Mouse (Mus musculus): ENCODE measurements at regions not wholly inside any gene's neighbourhood (a gene's known extent, or its start where the extent isn't known, plus 50 kb on each side); places are given as distances from the start of the nearest gene placed in this dataset.
A peak's percentile ranks its signal among the peaks of the same experiment; 100 is the strongest.

DNA sequence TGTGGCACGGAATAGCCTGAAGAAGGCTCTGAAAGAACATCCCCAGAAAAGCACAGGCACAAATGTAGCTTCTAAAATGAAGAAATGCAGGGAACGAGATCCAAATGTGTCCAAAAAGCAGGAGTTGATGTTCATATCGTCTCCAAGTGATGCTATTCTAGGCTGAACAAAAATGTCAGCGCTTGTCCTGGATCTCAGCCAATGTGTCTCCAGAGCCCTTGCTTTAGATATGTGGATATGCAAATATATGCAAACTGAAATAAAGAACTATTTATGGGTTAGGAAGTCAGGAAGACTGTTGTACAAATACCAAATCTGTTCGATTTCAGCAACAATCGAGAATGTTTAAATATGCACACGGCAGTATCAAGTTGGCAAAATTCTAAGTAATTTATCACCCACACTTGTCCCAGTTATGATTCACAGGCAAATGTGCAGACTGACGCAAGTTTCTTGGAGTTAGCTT is 320.4 kb downstream of the Synb start:
- peak; percentile 40 for DNase-seq (ENCODE audit: low spot score)

GRCm38 (mm10) chr14:68966758-68967157 is 327.3 kb downstream of the Synb start:
- DNase-seq (ENCODE audit: low spot score) = no peak

DNA sequence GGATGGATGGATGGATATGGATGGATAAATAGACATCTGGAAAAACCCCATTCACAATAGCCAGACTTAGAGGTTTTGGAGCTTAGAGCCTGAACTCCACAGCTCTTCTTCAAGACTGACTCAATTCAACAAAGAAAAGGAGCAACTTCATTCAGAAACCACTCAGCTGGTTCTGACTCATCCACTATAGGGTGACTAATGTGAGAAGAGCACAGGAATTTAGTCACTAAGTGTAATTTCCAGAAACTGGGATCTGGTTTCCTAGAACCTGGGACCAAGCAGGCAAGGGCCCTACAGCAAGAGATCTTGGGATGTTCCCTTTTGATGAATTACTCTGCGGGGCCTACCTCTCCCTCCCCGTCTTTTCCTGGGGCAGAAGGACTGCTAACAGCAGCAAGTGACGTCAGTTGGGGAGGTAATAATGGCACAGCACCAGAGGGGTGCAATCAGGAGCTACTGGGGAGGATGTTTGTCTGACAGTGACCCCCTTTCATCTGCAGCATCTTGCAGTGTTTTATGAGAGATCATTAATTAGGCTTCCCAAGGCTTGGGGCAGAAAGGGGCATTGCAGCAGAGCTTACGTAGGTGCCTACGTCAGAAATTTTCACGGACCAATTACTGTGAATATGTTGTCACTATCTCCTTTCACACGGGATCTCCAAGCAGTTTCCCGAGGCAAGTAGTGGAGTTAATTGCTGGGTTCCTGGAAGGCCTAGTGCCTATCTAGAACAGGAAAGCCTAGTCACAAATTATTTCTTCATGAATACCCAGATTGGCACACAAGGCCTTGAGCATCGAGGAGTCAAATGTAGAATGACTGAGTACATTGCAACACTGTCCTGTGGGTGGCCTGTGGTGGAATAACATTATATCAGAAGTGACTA is 339.3 kb downstream of the Synb start:
- no peak for DNase-seq (ENCODE audit: low spot score)

GRCm38 (mm10) chr14:68945906-68946305 is 348.2 kb downstream of the Synb start:
- no peak for DNase-seq (ENCODE audit: low spot score)

DNA sequence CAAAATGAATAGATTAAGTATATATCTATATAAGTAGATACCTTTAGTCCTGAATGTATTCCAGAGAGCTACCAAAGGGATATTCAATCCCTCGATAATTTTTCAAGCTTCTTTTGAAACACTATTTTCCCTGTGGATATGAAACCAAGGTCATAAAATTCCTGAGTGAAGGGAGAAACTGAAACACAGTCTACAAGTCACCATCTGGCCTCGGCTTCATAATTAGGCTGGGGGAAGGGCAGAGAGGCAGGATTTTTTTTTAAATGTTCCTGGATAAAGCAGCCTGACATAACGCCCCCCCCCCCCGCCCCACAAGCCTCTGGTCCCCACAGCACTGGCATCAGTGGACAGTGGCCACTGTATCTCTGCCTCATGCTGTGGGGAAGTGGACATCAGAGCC is 348.7 kb downstream of the Synb start:
- no peak for DNase-seq (ENCODE audit: low spot score)

DNA sequence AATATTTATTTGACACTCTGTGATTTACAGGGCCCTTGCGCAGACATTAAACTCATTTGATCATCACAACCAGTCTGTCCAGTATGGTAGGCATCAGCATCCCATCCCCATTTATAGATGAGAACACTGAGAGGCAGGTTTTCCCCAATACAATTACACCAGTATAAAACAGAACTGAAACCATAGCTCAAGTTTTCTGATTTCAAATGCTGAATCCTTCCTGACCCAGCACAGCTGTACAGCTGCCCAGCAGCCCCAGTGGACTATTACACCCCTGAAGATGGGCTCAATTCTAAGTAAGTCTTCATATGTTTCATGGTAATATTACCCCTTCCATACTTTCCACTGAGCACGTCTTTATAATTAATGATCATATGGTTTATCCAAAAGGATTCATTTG is 352.3 kb downstream of the Synb start:
- no peak for DNase-seq (ENCODE audit: low spot score)

DNA sequence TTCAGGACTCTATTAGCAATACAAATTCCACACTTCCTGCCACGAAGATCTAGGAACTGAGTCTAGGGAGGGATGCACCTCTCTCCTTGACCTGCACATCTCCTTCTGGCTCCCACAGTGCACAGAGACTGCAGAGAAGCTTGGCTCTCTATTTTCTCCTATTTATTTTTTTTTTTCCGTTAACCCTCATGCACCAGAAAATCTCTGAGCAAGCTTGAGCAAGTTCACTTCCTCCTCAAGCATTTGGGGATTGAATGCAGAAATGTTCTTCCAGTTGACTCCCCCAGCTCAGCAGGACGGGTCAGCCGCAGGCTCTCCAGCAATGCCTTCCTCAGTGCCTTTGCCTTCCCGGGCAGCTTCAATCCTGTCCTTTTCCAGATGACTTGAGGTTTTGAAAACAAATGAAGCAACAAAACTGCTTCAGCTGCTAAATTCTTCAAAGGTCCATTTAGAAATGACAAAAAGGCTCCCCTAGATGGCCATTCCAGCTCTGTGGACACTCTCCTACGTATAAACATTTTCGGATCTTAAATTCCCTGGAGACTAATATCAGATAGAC is 352.9 kb downstream of the Synb start:
- DNase-seq (ENCODE audit: low spot score) = no peak

DNA sequence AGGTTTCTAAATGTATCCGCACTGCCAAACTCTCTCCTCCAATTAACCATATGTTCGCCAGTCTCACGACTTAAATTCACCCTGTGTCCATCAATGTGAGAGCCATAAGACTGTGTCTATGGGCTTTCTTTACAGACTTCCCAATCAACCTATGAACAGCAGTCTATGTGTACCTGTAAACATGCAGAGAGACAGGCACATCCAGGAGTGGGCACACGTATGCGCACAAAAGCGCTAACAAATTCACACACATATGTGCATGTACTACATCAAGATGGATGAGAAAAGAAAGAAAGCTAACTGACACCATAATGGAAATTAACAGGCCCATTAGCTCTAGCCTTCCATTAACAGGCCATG is 358.8 kb downstream of the Synb start:
- DNase-seq (ENCODE audit: low spot score) = no peak

DNA sequence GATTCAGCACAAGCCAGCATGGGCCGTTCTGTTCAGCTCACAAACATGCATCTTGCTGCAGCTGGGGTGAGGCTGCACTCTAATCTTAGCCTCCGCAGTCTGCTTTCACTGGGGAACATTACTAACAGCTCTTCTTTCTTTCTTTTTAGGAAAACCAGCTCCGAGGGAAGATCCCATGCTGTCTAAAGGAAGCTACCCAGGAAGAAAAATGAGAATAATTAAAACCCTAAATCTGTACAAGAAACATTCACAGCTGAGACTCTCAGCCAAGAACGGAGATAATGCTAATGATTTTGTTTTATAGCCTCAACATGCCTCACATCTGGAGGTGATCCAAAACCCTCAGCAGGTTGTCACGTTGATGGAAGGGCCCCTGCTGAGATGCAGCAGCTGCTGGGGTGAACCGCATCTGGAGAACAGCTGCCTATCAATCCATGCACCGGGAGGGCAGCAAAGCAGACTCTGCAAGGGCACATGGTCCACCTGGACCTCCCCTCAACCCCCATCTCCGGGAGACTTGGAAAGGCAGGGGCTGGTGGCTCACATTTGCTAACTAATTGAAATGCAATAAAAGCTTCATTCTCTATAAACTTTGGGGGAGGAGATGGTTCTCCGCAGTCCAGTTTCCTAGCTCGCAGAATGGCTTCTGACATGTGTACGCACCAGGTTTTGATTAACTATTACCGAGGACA is 359.3 kb downstream of the Synb start:
- DNase-seq (ENCODE audit: low spot score) = no peak

DNA sequence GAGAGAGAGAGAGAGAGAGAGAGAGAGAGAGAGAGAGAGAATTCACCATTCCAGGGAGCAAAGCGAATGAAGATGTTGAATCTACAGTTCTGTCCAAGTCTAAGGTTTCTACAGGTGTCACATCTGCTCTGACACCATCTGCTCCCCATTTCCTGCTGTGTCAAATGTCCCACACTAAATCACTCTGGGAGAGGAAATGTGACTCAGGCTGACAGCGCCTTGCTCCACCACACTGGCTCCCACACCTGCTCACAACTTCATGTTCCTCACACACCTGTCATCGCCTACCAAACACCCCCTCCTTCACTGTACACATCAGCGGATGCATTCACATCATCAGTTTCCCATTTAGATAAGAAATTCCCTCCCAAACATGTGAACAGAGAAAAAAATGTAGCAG is 366.3 kb downstream of the Synb start:
- no peak for DNase-seq (ENCODE audit: low spot score)

DNA sequence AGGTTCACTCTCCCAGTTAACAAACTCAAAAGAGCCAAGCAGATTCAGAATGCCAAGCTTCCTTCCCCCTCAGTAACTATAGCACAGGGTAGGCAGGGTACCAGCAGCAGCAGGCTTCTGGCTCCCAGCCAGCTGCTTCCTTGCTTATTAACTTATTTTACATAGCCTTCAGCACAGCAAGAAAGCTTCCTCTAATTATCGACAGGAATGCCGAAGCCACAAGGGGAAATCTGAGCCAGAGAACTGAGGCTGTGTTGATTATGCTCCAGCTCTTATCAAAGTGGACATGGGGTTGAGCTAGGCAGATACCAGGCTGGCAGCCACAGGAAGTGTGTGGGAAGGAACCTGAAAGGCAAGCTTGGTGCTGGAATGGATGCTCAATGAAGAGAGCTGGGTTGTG is 371.0 kb downstream of the Synb start:
- DNase-seq (ENCODE audit: low spot score) = no peak

DNA sequence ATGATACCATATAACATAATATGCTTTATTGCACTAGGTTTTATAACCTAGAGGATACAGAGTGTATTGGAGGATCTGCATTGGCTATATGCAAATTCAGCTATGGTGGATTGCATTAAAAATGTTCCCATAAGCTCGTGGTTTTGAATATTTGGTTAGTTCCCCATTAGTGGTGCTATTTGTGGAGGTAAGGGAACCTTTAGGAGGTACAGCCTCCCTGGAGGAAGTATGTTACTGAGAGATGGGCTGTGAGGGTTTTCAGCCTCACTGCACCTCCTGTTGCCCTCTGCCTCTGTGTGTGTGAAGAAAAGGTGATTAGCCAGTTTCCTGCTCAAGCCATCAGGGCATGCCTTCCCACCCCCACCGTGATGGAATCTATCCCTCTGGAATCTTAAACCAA is 372.1 kb downstream of the Synb start:
- DNase-seq (ENCODE audit: low spot score) = no peak

GRCm38 (mm10) chr14:68918526-68919045 is 375.5 kb downstream of the Synb start:
- DNase-seq (ENCODE audit: low spot score) = no peak

DNA sequence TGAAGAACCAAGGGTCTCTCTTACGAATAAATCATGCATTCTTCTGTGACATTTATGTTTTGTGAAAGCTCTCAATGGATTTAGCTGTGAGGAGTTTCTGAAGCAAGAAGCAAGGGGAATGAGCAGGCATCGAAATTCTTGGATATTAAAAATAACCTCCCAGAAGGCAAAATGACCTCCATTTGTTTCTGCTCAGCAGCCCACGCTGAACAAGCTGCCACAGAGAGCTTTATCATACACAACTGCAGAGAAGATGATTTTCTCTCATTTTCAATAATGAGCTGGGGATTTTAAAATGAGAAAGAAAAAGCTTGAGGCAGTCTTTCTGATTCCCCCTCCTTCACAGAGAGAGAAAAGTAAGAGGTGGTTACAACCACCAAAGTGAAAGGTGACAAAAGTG is 394.2 kb downstream of the Synb start:
- no peak for DNase-seq (ENCODE audit: low spot score)

GRCm38 (mm10) chr14:68877171-68877570 is 416.9 kb downstream of the Synb start:
- DNase-seq (ENCODE audit: low spot score) = no peak

DNA sequence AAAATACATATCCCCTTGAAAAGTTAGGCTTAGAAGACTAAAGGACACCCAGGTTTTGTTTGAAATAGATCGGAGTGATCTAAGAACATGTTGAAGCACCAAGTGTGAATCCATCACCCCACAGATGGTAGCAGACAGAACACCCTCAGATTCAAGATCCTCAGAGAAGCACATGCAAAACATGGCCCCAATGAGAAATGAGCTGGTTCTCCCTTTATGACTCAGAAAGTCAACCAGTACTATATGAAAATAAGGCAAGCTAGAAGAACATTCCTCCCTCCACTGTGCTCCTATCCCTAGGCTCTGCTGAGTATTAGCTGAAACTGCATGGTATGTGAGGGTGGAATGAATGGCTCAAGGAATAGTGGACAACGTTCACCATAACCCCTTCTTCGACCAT is 433.0 kb downstream of the Synb start:
- no peak for DNase-seq (ENCODE audit: low spot score)

DNA sequence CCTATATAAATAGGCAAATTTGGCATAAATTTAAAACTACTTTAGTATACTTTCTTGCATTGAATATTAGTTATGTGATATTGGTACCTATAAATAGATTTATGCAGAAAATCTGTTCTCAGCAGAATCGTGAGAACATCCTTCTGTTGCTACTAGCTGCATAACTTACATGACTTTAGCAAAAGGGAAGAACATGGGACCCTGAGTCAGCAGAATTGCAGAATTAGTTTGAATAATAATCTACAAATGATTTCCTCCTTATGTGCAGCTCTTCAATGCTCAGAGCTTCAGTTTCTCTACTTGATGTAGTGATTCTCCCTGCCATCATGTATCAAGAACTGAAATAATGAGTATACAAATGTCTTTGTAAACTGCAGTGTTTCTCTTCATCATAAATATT is 436.2 kb downstream of the Synb start:
- DNase-seq (ENCODE audit: low spot score) = no peak

GRCm38 (mm10) chr14:68848506-68848905 is 445.6 kb downstream of the Synb start:
- DNase-seq (ENCODE audit: low spot score) = no peak

DNA sequence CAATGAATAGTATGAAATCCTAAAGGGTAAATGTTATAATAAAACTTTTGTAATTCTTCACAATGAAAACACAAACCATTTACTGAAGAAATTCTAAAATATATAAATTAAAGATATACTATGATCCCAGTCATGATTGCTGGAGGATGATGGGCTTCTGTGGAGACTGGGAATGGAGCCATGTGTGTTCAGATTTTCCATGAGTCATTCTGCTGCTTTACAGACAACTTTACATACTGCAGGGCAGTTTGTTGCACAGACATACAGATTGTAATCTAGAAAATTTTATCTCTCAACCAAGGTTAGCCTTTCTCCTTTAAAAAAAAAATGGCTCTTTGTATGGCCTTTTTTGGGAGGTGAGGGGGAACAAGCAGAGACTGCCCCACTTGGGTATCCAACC is 446.5 kb downstream of the Synb start:
- DNase-seq (ENCODE audit: low spot score) = no peak

DNA sequence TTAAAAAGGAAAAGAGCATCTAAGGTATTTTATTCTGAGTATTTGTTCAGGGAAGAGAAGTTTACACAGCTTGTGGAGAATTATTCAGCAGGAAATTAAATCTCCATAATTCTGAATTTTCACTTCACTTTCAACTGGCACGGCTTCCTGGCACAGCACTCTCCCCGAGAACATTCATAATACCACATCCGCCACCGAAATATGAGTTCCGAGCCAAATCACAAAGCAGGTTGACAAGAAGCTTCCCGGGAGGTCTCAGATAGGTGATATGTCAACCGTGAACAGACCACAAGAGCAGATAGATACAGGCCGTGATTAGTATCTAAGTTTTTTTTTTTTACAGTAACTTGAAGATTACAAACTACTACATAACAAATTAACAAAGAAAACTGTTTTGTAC is 473.9 kb downstream of the Synb start:
- no peak for DNase-seq (ENCODE audit: low spot score)

GRCm38 (mm10) chr14:68808976-68809375 is 485.1 kb downstream of the Synb start:
- no peak for DNase-seq (ENCODE audit: low spot score)

DNA sequence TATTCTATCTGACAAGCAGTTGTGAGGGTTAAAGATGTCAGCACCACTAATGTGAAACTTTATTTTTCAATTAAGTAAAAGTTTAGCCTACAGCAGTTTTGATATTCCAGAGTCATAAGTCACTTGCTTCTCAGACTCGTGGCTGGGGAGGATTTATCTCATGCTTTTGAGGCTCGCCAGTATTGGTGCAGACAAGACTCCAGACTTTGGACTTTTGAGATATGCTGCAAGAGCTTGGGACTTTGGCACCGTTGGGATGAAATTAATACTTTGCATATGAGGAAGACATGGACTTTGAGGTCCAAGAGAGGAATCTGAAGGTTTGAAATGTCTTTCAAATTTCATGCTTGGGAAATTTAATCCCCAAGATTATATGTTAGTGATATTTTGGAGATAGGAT is 486.2 kb downstream of the Synb start:
- no peak for DNase-seq (ENCODE audit: low spot score)

DNA sequence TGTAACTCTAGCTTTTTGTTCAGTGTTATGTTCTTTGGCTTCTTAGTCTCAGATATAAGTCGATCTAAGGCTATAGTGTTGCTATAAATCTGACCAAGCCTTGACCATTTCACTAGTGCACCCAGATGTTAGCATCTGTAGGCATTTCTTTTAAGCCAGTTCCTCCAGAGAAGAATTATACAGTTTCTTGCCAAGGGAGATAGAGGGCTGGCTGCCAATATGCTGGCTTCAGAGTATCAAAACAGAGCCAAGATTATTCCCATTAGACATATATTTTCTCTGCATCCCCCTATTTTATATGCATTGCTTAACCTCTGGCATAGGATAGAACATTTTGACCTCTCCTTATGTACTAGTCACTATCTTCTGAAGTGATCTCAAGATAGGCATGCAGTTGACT is 487.5 kb downstream of the Synb start:
- DNase-seq (ENCODE audit: low spot score) = no peak
